Mouse (Mus musculus): ENCODE measurements around the gene Crisp3.
"Not testable (repeated sequence)": the region's sequence is repeated elsewhere in the genome, so short reads cannot be mapped to it uniquely, and the experiment has no call there.

DNA sequence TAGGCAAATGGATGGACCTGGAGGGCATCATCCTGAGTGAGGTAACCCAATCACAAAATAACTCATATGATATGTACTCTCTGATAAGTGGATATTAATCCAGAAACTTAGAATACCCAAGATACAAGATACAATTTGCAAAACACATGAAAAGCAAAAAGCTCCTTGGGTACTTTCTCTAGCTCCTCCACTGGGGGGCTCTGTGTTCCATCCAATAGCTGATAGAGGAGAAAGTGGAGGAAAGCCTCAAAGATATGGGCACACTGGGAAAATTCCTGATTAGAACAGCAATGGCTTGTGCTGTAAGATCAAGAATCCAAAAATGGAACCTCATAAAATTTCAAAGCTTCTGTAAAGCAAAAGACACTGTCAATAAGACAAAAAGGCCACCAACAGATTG is 40.3 kb downstream of the Crisp3 start:
- not testable (repeated sequence) for TF ChIP-seq CTCF (conservative IDR thresholded peaks at IDR 0.05; ENCODE audit: low read length); NANOG (IDR thresholded peaks at IDR 0.05; ENCODE audit: borderline replicate concordance, low read length)

Measured in E14TG2a.4 (cell line).